Mouse (Mus musculus) spleen, adult 2 months (tissue): ENCODE data around the gene Grik5.
A peak's percentile ranks its signal among the peaks of the same experiment; 100 is the strongest.

Experiments used
- CTCF ChIP-seq: fragments of 200-500 bp; IDR thresholded peaks from 2 replicates; pipeline ENCODE4 v1.5.1; 2011; ENCODE audit warnings: mild to moderate bottlenecking, inconsistent platforms; ENCODE audit not compliant: insufficient read depth, insufficient read length, insufficient replicate concordance; ENCODE audit errors: extremely low read depth
- POLR2A ChIP-seq: fragments of 200-500 bp; IDR thresholded peaks from 2 replicates; pipeline ENCODE4 v1.6.1; 2011; ENCODE audit warnings: low read depth, low read length, inconsistent platforms

DNA sequence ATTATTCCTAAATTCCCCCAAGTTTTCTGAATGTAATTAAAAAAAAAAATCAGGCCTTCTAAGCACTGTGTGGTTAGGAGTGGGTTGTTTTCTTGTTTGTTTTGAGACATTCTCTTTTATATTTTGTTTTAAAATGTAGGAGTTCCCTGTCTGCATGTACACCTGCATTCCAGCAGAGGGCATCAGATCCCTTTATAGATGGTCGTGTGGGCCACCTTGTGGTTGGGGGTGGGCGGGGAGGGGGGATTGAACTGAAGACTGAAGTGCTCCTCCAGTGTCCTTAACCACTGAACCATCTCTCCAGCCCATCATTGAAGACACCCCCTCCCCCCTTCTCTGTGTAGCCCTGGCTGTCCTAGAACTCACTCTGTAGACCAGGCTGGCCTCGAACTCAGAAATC, 14.5 kb upstream of the Grik5 start:
- TF ChIP-seq CTCF = peak; percentile 24; the same call in 1 of the 2 replicates
- TF ChIP-seq POLR2A = no peak
